Mouse (Mus musculus) c-Kit-negative CD71-positive TER-119-positive erythroid progenitor cells, embryonic 14.5 days (primary cell): ENCODE data around the gene Mdh2.

ENCODE experiments used
- DNase-seq: peaks from one replicate; pipeline ENCODE4 v3.0.0-alpha.2; 2013; ENCODE audit warnings: low read depth, low spot score

Mdh2 gene

DNA sequence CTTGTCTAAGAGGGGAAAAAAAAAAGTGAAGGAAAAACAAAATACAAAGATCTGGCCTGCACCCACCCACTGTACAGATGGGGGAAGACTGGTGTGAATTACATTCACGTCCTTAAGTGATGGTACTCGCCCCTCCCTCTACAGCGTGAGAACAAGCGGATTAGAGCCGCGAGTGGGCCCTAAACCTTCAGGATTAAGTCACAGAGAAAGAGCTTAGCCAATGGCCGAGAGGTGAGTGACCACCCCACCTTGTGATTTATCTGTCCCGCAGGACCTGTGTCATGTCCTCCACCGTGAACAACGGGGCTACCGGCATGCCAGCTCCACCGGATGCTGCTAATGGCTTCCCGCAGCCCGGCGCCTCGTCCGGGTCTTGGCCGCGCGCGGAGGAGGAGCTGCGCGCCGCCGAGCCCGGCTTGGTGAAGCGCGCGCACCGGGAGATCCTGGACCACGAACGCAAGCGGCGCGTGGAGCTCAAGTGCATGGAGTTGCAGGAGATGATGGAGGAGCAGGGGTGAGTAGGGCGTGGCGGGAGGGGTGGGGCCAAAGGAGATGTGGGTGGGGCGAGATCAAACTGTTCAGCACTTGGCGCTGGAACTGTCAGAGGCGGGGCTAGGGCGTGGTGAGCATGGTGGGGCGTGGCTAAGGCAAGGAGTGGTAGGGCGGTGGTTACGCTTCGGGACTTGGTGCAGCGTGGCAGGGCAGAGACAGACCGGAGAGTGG, 56.6 kb downstream of the Mdh2 start:
- DNase-seq: peak; percentile 46

DNA sequence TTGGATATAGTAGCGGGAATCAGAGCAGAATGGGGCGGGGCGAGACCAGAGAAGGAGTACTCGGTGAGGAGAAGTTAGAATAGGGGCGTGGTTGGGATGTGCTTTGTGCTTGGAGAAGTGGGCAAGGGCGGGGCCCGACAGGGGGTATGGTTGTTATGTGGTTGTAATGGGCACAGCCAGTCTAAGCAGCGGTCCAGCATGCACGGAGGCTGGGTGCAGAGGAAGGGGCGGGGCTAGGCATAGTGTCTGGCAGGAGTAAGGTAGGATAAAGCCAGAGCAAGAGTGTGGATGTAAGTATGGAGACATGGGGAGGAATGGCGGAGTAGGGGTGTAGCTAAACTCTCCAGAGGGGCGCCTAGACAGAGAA, 57.2 kb downstream of the Mdh2 start:
- no peak for DNase-seq

DNA sequence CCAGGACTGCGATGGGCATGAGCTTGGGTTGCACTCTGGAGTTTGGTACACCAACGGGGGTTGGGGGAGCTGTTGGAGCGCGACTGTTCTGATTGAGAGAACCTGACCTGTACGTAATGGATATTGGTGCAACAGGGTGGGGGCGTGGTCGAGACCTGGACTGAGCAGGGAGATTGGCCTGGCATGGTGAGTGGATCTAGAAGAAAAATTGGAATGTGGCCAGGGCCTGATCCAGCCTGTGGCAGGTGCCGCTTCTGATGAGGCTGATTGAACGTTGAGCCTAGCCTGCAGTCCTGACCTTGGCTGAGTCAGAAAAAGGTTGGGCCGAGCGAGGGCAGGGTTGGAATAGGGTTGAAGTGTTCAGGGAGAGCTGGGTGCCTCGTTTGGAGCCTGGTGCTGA, 57.7 kb downstream of the Mdh2 start:
- DNase-seq: no peak
